Mouse (Mus musculus): ENCODE results near the gene Cfap57. TPM values are rescaled to one million over a fixed set of nuclear protein-coding genes. Genes with fewer than 3 reads are reported as not detected.

The Cfap57 gene
- polyA plus RNA-seq, 1 experiment from 2014 or later: 0.92 TPM

DNA sequence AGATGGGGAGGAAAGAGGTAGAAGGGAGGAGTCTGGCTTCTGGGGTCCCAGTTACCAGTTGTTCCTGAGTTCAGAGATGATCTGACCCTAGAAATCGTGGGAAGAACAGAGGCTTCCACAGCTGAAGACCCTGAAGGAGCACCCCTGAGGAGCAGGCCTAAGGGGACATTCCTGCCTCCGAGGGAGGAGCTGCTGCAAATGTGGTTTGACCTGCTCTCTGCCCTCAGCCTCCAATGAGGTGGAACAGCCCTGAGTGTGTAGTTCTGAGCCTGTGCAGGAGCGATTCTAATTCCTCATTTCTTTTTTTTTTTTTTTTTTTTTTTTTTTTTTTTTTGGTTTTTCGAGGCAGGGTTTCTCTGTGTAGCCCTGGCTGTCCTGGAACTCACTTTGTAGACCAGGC lies 87.4 kb downstream of the Cfap57 start:
- Histone ChIP-seq H3K4me1 (no peaks in the 10 kb centered on the region), H3K4me2 (replicated peaks) (no peak overlapping the region), H3K36me3 (no peaks in the 10 kb centered on the region), H3K27ac (replicated peaks) (no peak overlapping the region), H3K9ac (replicated peaks) (no peak overlapping the region), H3K4me3 (no peak overlapping the region), H3K27me3 (0 out of 2 replicates have a peak, but pooled peaks cover 5% of the 10 kb centered on the region), H3K9me3 (no peaks in the 10 kb centered on the region)
- ATAC-seq (ENCODE audit: low FRiP score, low read depth): no peak
- WGBS: 60% methylated on average over 3 of the region's 4 CpGs

DNA sequence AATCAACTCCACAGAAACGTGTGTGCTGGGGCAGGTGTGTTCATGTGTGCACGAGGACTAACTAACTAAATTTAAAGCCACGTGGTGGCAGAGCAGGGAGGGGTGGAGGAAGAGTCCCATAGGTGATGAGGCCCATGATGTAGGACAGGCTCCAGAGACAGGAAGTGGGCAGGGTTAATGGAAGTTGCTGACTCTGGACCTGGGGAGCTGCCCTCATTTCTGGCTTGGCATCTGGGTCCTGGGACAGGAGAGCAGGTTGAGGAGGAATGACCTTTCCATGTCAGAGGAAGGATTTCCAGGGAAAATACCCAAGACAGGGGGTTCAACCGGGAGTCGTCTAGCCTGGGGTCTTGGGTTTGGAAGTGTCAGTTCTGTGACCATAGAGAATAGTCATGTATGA lies 87.9 kb downstream of the Cfap57 start:
- no peaks in the 10 kb centered on the region for H3K9me3 ChIP-seq
- H3K9ac ChIP-seq (replicated peaks): no peak overlapping the region
- no peaks in the 10 kb centered on the region for H3K27me3 ChIP-seq
- H3K4me1 ChIP-seq: no peaks in the 10 kb centered on the region
- no peak for ATAC-seq (ENCODE audit: low FRiP score, low read depth)
- no peak overlapping the region for H3K27ac ChIP-seq (replicated peaks)
- no peak overlapping the region for H3K4me3 ChIP-seq
- no peaks in the 10 kb centered on the region for H3K36me3 ChIP-seq
- 81% methylated on average over 5 of the region's 5 CpGs for WGBS
- no peak overlapping the region for H3K4me2 ChIP-seq (replicated peaks)

GRCm38 (mm10) chr4:118527720-118528119 lies 92.9 kb downstream of the Cfap57 start:
- Histone ChIP-seq H3K4me1 (0 out of 2 replicates have a peak, but pooled peaks cover 4% of the 10 kb centered on the region), H3K4me2 (replicated peaks) (no peak overlapping the region), H3K27ac (replicated peaks) (no peak overlapping the region), H3K27me3 (no peaks in the 10 kb centered on the region), H3K36me3 (no peaks in the 10 kb centered on the region), H3K9me3 (no peaks in the 10 kb centered on the region), H3K9ac (replicated peaks) (no peak overlapping the region), H3K4me3 (no peak overlapping the region)
- no peak for ATAC-seq (ENCODE audit: low FRiP score, low read depth)
- WGBS: 84% methylated on average over 6 of the region's 6 CpGs

- H3K4me2 ChIP-seq (replicated peaks): no peak overlapping the region
- ATAC-seq (ENCODE audit: low FRiP score, low read depth): no peak
- 0 out of 2 replicates have a peak, but pooled peaks cover 4% of the 10 kb centered on the region for H3K4me1 ChIP-seq
- H3K27ac ChIP-seq (replicated peaks): no peak overlapping the region
- H3K27me3 ChIP-seq: no peaks in the 10 kb centered on the region
- 44% methylated on average over 5 of the region's 5 CpGs for WGBS
- H3K9ac ChIP-seq (replicated peaks): no peak overlapping the region
- no peaks in the 10 kb centered on the region for H3K9me3 ChIP-seq
- H3K36me3 ChIP-seq: no peaks in the 10 kb centered on the region
- no peak overlapping the region for H3K4me3 ChIP-seq
Measured at GRCm38 (mm10) chr4:118527335-118527681, 93.3 kb downstream of the Cfap57 start.

- Histone ChIP-seq H3K4me1 (0 out of 2 replicates have a peak, but pooled peaks cover 4% of the 10 kb centered on the region), H3K9me3 (no peaks in the 10 kb centered on the region), H3K4me2 (replicated peaks) (no peak within 1 kb of the TSS), H3K4me3 (no peak within 1 kb of the TSS), H3K36me3 (no peaks in the 10 kb centered on the region), H3K9ac (replicated peaks) (no peak within 1 kb of the TSS), H3K27ac (replicated peaks) (no peak within 1 kb of the TSS), H3K27me3 (no peaks in the 10 kb centered on the region)
- 37% methylated on average over 17 of the region's 17 CpGs for WGBS
- no peak for ATAC-seq (ENCODE audit: low FRiP score, low read depth)
Measured at GRCm38 (mm10) chr4:118526408-118527334, 93.9 kb downstream of the Cfap57 start, which contains the start of gene 2610528J11Rik. TSS of gene 2610528J11Rik (plus strand) at chr4:118526999.

- H3K4me3 ChIP-seq: no peak overlapping the region
- WGBS: 70% methylated on average over 3 of the region's 3 CpGs
- ATAC-seq (ENCODE audit: low FRiP score, low read depth): no peak
- no peak overlapping the region for H3K27ac ChIP-seq (replicated peaks)
- H3K36me3 ChIP-seq: no peaks in the 10 kb centered on the region
- 0 out of 2 replicates have a peak, but pooled peaks cover 4% of the 10 kb centered on the region for H3K4me1 ChIP-seq
- no peaks in the 10 kb centered on the region for H3K27me3 ChIP-seq
- no peak overlapping the region for H3K4me2 ChIP-seq (replicated peaks)
- H3K9me3 ChIP-seq: no peaks in the 10 kb centered on the region
- no peak overlapping the region for H3K9ac ChIP-seq (replicated peaks)
Measured at GRCm38 (mm10) chr4:118525779-118526178, 94.8 kb downstream of the Cfap57 start.

DNA sequence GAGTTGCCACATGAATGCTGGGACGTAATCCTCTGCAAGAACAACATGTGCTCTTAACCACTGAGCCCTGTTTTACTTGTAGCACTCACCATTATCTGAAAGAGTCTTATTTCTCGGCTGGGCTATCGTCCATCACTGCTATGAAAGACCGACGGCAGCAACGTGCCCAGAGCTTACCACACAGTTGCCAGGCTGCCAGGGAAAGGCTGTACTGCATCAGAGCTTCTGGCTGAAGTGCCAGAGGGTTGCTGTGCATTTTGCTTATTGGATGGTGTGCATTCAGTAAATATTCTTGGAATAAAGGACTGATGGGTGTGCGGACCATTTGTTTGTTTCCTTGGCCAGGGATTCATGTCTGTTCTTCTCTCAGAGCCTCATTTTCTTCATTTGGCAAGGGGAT lies 96.6 kb downstream of the Cfap57 start:
- Histone ChIP-seq H3K27ac (replicated peaks) (no peak overlapping the region), H3K4me1 (0 out of 2 replicates have a peak, but pooled peaks cover 4% of the 10 kb centered on the region), H3K4me2 (replicated peaks) (no peak overlapping the region), H3K9ac (replicated peaks) (no peak overlapping the region), H3K36me3 (no peaks in the 10 kb centered on the region), H3K4me3 (no peak overlapping the region), H3K9me3 (no peaks in the 10 kb centered on the region), H3K27me3 (no peaks in the 10 kb centered on the region)
- no peak for ATAC-seq (ENCODE audit: low FRiP score, low read depth)
- 86% methylated on average over 7 of the region's 7 CpGs for WGBS

DNA sequence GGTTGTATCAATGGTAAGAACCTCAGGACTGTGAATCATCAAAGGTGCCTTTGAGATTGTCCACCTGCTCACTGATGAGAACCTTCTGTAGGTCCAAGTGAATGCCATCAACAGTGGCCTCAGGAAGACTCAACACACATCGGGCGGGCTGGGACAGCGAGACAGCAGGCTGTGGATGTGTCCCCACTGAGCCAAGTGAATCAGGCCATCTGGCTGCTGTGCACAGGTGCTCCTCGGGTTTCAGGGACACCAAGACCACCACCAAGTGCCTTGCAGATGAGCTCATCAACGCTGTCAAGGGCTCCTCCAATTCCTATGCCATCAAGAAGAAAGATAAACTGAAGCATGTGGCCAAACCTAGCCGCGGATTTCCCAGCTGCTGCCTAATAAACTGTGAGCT lies 98.3 kb downstream of the Cfap57 start:
- Histone ChIP-seq H3K4me3 (no peak overlapping the region), H3K36me3 (no peaks in the 10 kb centered on the region), H3K9me3 (no peaks in the 10 kb centered on the region), H3K9ac (replicated peaks) (no peak overlapping the region), H3K27me3 (peaks cover 11% of the 10 kb centered on the region; the same call in 1 of the 2 replicates), H3K4me1 (peaks cover 7% of the 10 kb centered on the region; the same call in 1 of the 2 replicates), H3K27ac (replicated peaks) (no peak overlapping the region), H3K4me2 (replicated peaks) (no peak overlapping the region)
- 86% methylated on average over 7 of the region's 7 CpGs for WGBS
- ATAC-seq (ENCODE audit: low FRiP score, low read depth): no peak

GRCm38 (mm10) chr4:118518208-118518607 lies 102.4 kb downstream of the Cfap57 start:
- 72% methylated on average over 5 of the region's 5 CpGs for whole genome bisulfite sequencing
- ATAC-seq (ENCODE audit: low FRiP score, low read depth): no peak
- Histone ChIP-seq H3K27ac (replicated peaks) (no peak overlapping the region), H3K36me3 (no peaks in the 10 kb centered on the region), H3K4me1 (peaks cover 13% of the 10 kb centered on the region), H3K4me2 (replicated peaks) (no peak overlapping the region), H3K4me3 (no peak overlapping the region), H3K9me3 (no peaks in the 10 kb centered on the region), H3K27me3 (peaks cover 12% of the 10 kb centered on the region; the same call in 1 of the 2 replicates), H3K9ac (replicated peaks) (no peak overlapping the region)

- no peak overlapping the region for H3K27ac ChIP-seq (replicated peaks)
- H3K4me3 ChIP-seq: no peak overlapping the region
- peaks cover 13% of the 10 kb centered on the region for H3K4me1 ChIP-seq
- WGBS: 36% methylated on average over 16 of the region's 16 CpGs
- peak; percentile 52; the same call in 1 of the 2 replicates for ATAC-seq (ENCODE audit: low FRiP score, low read depth)
- peaks cover 12% of the 10 kb centered on the region; the same call in 1 of the 2 replicates for H3K27me3 ChIP-seq
- no peaks in the 10 kb centered on the region for H3K36me3 ChIP-seq
- H3K9ac ChIP-seq (replicated peaks): no peak overlapping the region; the same call in 1 of the 2 replicates
- H3K9me3 ChIP-seq: no peaks in the 10 kb centered on the region
- peak overlapping the region; percentile 21 for H3K4me2 ChIP-seq (replicated peaks)
Measured at GRCm38 (mm10) chr4:118517497-118518146, 103.0 kb downstream of the Cfap57 start.

DNA sequence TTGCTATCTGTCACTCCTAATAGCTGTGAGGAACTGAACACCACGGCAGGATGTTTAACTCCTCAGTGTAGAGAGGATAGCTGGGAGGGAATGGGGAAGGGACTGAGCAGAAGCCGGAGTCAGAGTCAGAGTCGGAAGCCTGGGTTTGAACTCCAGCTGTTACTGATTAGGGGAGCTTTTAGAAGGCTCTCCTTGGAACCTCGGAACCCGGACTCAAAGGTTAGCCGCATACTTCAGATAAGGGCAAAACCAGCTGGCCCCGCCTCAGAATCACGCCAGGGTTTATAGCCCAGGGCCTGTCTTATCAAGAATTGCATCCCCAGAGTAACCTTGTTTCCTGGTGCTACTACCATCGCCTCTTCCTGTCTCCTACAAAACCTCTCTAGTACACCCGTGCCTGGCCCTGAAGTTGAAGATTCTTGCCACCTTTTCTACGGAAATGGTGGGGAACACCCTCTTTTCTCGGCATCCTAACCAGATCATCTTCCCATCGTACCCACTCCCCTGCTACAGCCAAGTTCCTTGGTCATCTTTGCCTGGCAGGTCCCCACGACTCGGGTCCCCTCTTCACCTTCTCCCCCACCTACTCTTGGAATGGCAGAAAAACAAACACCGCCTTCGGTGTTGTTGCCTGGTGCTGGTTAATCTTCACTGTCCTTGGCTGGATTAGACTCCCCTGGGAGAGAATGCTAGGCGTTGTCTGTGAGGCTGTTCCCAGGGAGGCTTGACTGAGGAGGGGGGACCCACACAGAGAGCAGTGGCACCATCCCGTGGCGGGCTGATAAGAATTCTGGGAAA lies 103.7 kb downstream of the Cfap57 start:
- no peaks in the 10 kb centered on the region for H3K9me3 ChIP-seq
- H3K9ac ChIP-seq (replicated peaks): no peak overlapping the region; the same call in 1 of the 2 replicates
- no peak overlapping the region for H3K27ac ChIP-seq (replicated peaks)
- no peak overlapping the region for H3K4me3 ChIP-seq
- peaks cover 13% of the 10 kb centered on the region for H3K4me1 ChIP-seq
- peak overlapping the region; percentile 21 for H3K4me2 ChIP-seq (replicated peaks)
- ATAC-seq (ENCODE audit: low FRiP score, low read depth): peak; percentile 27; the same call in 1 of the 2 replicates
- H3K36me3 ChIP-seq: no peaks in the 10 kb centered on the region
- peaks cover 12% of the 10 kb centered on the region; the same call in 1 of the 2 replicates for H3K27me3 ChIP-seq
- 32% methylated on average over 20 of the region's 20 CpGs for WGBS

Measured in midbrain, embryonic 12.5 days (tissue).